25 mouse cellular contexts compared by ENCODE assay signal in genomic region chr4:13339366-13339765, GRCm38 (mm10).
DNase-seq lines count a peak whose midpoint lies in the region; ATAC-seq lines count a peak whose summit lies in the region.
"Had no signal": no experiment of that assay in that cellular context is flagged by ENCODE, and none has a peak within 500 bp of the region (broad histone marks: within the 10 kb centered on the region; RNA-seq: fewer than 3 reads in every experiment).

No protein-coding gene starts in this region.

- no peaks in the 10 kb centered on the region for H3K27me3 ChIP-seq in hindbrain, embryonic 12.5 days
- H3K27me3 ChIP-seq in hindbrain, embryonic 10.5 days (ENCODE audit: insufficient read depth, poor library complexity, severe bottlenecking) = no peaks in the 10 kb centered on the region
- no peaks in the 10 kb centered on the region for H3K27me3 ChIP-seq in midbrain, embryonic 12.5 days
- no peaks in the 10 kb centered on the region for H3K27me3 ChIP-seq in midbrain, embryonic 15.5 days (replicated peaks)
- H3K27me3 ChIP-seq in forebrain, embryonic 16.5 days (replicated peaks; ENCODE audit: control insufficient read depth, insufficient read depth, low read length) = no peaks in the 10 kb centered on the region
- H3K27me3 ChIP-seq: embryonic facial prominence, embryonic 15.5 days; heart, embryonic 12.5 days; hindbrain, embryonic 15.5 days; limb, embryonic 12.5 days; liver, embryonic 15.5 days; neural tube, embryonic 13.5 days had no signal

- no peak overlapping the region for H3K4me3 ChIP-seq in hindbrain, embryonic 12.5 days
- H3K4me3 ChIP-seq in hindbrain, embryonic 10.5 days = no peak overlapping the region
- no peak overlapping the region for H3K4me3 ChIP-seq in midbrain, embryonic 12.5 days
- H3K4me3 ChIP-seq in midbrain, embryonic 15.5 days = no peak overlapping the region
- H3K4me3 ChIP-seq in forebrain, embryonic 16.5 days (replicated peaks; ENCODE audit: low read length) = no peak overlapping the region
- H3K4me3 ChIP-seq: embryonic facial prominence, embryonic 15.5 days; heart, adult 2 months; heart, embryonic 12.5 days; hindbrain, embryonic 15.5 days; left cerebral cortex, adult 2 months; limb, embryonic 12.5 days; liver, embryonic 15.5 days; neural tube, embryonic 13.5 days had no signal

- ATAC-seq in hindbrain, embryonic 12.5 days (ENCODE audit: low FRiP score) = 0 out of 2 replicates have a peak, but pooled peaks have one; percentile 41
- no peak for ATAC-seq in midbrain, embryonic 12.5 days (ENCODE audit: low FRiP score, low read depth)
- ATAC-seq in midbrain, embryonic 15.5 days (replicated peaks) = no peak
- peak; percentile 19; the same call in 1 of the 2 replicates for ATAC-seq in forebrain, embryonic 16.5 days
- ATAC-seq: inflammation-experienced regulatory T-cells, adult 6 months had no signal

- H3K9ac ChIP-seq in hindbrain, embryonic 12.5 days = no peak overlapping the region
- H3K9ac ChIP-seq in midbrain, embryonic 12.5 days (replicated peaks) = no peak overlapping the region
- H3K9ac ChIP-seq in midbrain, embryonic 15.5 days = no peak overlapping the region
- H3K9ac ChIP-seq in forebrain, embryonic 16.5 days (replicated peaks; ENCODE audit: low read depth, low read length) = no peak overlapping the region
- H3K9ac ChIP-seq: embryonic facial prominence, embryonic 15.5 days; heart, embryonic 12.5 days; hindbrain, embryonic 15.5 days; limb, embryonic 12.5 days; liver, embryonic 15.5 days; lung, embryonic 14.5 days; neural tube, embryonic 13.5 days had no signal

- no peaks in the 10 kb centered on the region for H3K9me3 ChIP-seq in hindbrain, embryonic 12.5 days (replicated peaks)
- H3K9me3 ChIP-seq in hindbrain, embryonic 10.5 days = no peaks in the 10 kb centered on the region
- no peaks in the 10 kb centered on the region for H3K9me3 ChIP-seq in midbrain, embryonic 12.5 days
- no peaks in the 10 kb centered on the region for H3K9me3 ChIP-seq in midbrain, embryonic 15.5 days
- H3K9me3 ChIP-seq in forebrain, embryonic 16.5 days (ENCODE audit: control insufficient read depth, low read length) = no peaks in the 10 kb centered on the region
- H3K9me3 ChIP-seq: embryonic facial prominence, embryonic 15.5 days; G1E; heart, embryonic 12.5 days; hindbrain, embryonic 15.5 days; limb, embryonic 12.5 days; liver, embryonic 15.5 days; neural tube, embryonic 13.5 days had no signal

- H3K27ac ChIP-seq in hindbrain, embryonic 12.5 days = no peak overlapping the region
- H3K27ac ChIP-seq in hindbrain, embryonic 10.5 days = no peak overlapping the region
- H3K27ac ChIP-seq in midbrain, embryonic 12.5 days (replicated peaks) = peak overlapping the region; percentile 22; the same call in 1 of the 2 replicates
- H3K27ac ChIP-seq in midbrain, embryonic 15.5 days = no peak overlapping the region
- H3K27ac ChIP-seq in forebrain, embryonic 16.5 days (ENCODE audit: low read length) = no peak overlapping the region
- H3K27ac ChIP-seq: embryonic facial prominence, embryonic 15.5 days; heart, adult 2 months; hindbrain, embryonic 15.5 days; left cerebral cortex, adult 2 months; limb, embryonic 12.5 days; liver, embryonic 15.5 days; neural tube, embryonic 13.5 days had no signal

- peaks cover 20% of the 10 kb centered on the region for H3K4me1 ChIP-seq in hindbrain, embryonic 12.5 days
- H3K4me1 ChIP-seq in hindbrain, embryonic 10.5 days (replicated peaks) = peaks cover 14% of the 10 kb centered on the region
- peaks cover 38% of the 10 kb centered on the region for H3K4me1 ChIP-seq in midbrain, embryonic 12.5 days
- peaks cover 21% of the 10 kb centered on the region for H3K4me1 ChIP-seq in midbrain, embryonic 15.5 days
- peaks cover 12% of the 10 kb centered on the region for H3K4me1 ChIP-seq in forebrain, embryonic 16.5 days (replicated peaks; ENCODE audit: control insufficient read depth, insufficient read depth, low read length)
- H3K4me1 ChIP-seq: liver, embryonic 15.5 days had no signal

- no peak for DNase-seq in hindbrain, embryonic 10.5 days (ENCODE audit: low spot score)
- no peak for DNase-seq in adrenal gland, postnatal 4 days (ENCODE audit: low spot score in 2 of 2)
- DNase-seq in cerebellum, adult 11-12 months = no peak
- DNase-seq: adrenal gland, adult 8-10 months; heart, adult 2 months; heart, postnatal 4 days; kidney, adult 11 months; kidney, postnatal 25 days; lung, embryonic 14.5 days; lung, postnatal 14 days; spleen, adult 18-20 months; thymus, postnatal 14 days had no signal

- no peaks in the 10 kb centered on the region for H3K36me3 ChIP-seq in hindbrain, embryonic 12.5 days
- no peaks in the 10 kb centered on the region for H3K36me3 ChIP-seq in hindbrain, embryonic 10.5 days
- no peaks in the 10 kb centered on the region for H3K36me3 ChIP-seq in midbrain, embryonic 12.5 days
- no peaks in the 10 kb centered on the region for H3K36me3 ChIP-seq in midbrain, embryonic 15.5 days (replicated peaks)
- no peaks in the 10 kb centered on the region for H3K36me3 ChIP-seq in forebrain, embryonic 16.5 days (ENCODE audit: control insufficient read depth, insufficient read depth)
- H3K36me3 ChIP-seq: embryonic facial prominence, embryonic 15.5 days; G1E; heart, embryonic 12.5 days; hindbrain, embryonic 15.5 days; limb, embryonic 12.5 days; liver, embryonic 15.5 days; neural tube, embryonic 13.5 days had no signal

- no peak overlapping the region for H3K4me2 ChIP-seq in hindbrain, embryonic 12.5 days (replicated peaks)
- no peak overlapping the region for H3K4me2 ChIP-seq in midbrain, embryonic 12.5 days (replicated peaks)
- H3K4me2 ChIP-seq in midbrain, embryonic 15.5 days = no peak overlapping the region
- no peak overlapping the region for H3K4me2 ChIP-seq in forebrain, embryonic 16.5 days (ENCODE audit: low read length)
- H3K4me2 ChIP-seq: embryonic facial prominence, embryonic 15.5 days; heart, embryonic 12.5 days; hindbrain, embryonic 15.5 days; limb, embryonic 12.5 days; liver, embryonic 15.5 days; lung, embryonic 14.5 days; neural tube, embryonic 13.5 days had no signal

- 58% methylated on average over 8 of the region's 8 CpGs for WGBS in hindbrain, embryonic 12.5 days
- WGBS in hindbrain, embryonic 10.5 days = 79% methylated on average over 8 of the region's 8 CpGs
- WGBS in midbrain, embryonic 12.5 days = 49% methylated on average over 8 of the region's 8 CpGs
- WGBS in midbrain, embryonic 15.5 days = 39% methylated on average over 8 of the region's 8 CpGs
- 46% methylated on average over 8 of the region's 8 CpGs for WGBS in forebrain, embryonic 16.5 days

Comparison
In these comparisons a context has a peak if more than half of its experiments do, and no peak if none do; other contexts are left out.
1. ATAC-seq: peak in hindbrain, embryonic 12.5 days (single experiment) and forebrain, embryonic 16.5 days (single experiment); none in midbrain, embryonic 12.5 days (single experiment) and midbrain, embryonic 15.5 days (single experiment).